Mouse (Mus musculus) limb, embryonic 13.5 days (tissue): ENCODE results near the gene Olfr373. TPM values are rescaled to one million over a fixed set of nuclear protein-coding genes. Genes with fewer than 3 reads are reported as not detected.

Source experiments
- ATAC-seq: fragments of 200-750 bp; cut with Nextera tagmentation; 2 replicates; pipeline ENCODE4 v1.8.0; 2017; ENCODE audit warnings: low read depth, moderate number of reproducible peaks, moderate TSS enrichment; ENCODE audit not compliant: low FRiP score
- H3K27ac ChIP-seq: fragments of 300-500 bp; sonication (generic); 2 replicates; pipeline ENCODE4 v1.5.1; 2015; ENCODE audit warnings: inconsistent platforms, mild to moderate bottlenecking, moderate library complexity
- H3K27me3 ChIP-seq: fragments of 300-500 bp; sonication (generic); 2 replicates; pipeline ENCODE4 v1.6.1; 2015; ENCODE audit warnings: mild to moderate bottlenecking, inconsistent platforms
- H3K36me3 ChIP-seq: fragments of 300-500 bp; sonication (generic); 2 replicates; pipeline ENCODE4 v1.6.1; 2015; ENCODE audit warnings: inconsistent platforms, mild to moderate bottlenecking, moderate library complexity
- H3K4me1 ChIP-seq: fragments of 300-500 bp; sonication (generic); 2 replicates; pipeline ENCODE4 v1.6.1; 2015; ENCODE audit warnings: inconsistent platforms
- H3K4me2 ChIP-seq: fragments of 300-500 bp; sonication (generic); replicated peaks from 2 replicates; pipeline ENCODE4 v1.6.1; 2015; ENCODE audit warnings: inconsistent platforms, mild to moderate bottlenecking, moderate library complexity
- H3K4me3 ChIP-seq: fragments of 300-500 bp; sonication (generic); 2 replicates; pipeline ENCODE4 v1.5.1; 2015; ENCODE audit warnings: moderate library complexity, mild to moderate bottlenecking, inconsistent platforms
- H3K9ac ChIP-seq: fragments of 300-500 bp; sonication (generic); 2 replicates; pipeline ENCODE4 v1.6.1; 2015; ENCODE audit warnings: mild to moderate bottlenecking, inconsistent platforms
- H3K9me3 ChIP-seq: fragments of 300-500 bp; sonication (generic); 2 replicates; pipeline ENCODE4 v1.6.1; 2016; ENCODE audit warnings: inconsistent platforms
- WGBS: fragments of 180-500 bp; shearing (Covaris S2); methylation state at CpG from one replicate; pipeline ENCODE4 v1.1.7; 2015; 5-methylcytosine and 5-hydroxymethylcytosine counted together
- polyA plus RNA-seq: library from polyadenylated mRNA; unstranded; fragments of >200 nt; fragmentation: Nextera tagmentation; extraction: Ambion mirVana; gene quantifications from 2 replicates; pipeline ENCODE4 v1.2.1, GENCODE M21; 2015

Olfr373 gene
- polyA plus RNA-seq, 1 experiment from 2014 or later: not detected

DNA sequence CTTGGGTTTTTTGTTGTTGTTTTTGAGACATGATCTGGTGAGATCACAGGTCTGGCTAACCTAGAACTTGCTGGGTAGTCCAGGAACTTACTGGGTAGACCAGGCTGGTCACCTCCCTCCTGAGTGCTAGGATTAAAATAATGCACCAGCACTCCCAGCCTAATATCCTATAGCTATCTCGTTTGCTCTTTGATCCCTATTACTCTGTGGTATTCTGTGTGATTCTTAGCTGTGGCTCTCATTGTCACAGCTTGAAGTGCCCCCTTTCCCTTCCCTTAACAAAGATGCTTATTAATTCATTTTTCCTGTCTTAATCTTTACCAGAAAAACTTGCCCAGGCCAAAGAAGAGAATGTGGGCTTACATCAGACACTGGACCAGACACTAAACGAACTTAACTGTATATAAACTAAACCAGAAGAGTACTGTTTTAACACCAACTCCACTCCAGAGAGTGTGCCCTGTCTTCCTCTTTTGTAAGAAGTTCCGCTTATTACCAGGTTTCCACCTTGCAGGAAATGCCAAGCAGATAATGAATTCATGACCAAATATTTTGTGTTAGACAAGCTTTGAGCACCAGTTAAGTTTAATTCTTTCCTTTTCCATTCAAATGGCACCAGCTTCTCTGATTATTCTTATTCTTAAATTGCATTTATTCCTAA, 68.6 kb downstream of the Olfr373 start:
- H3K4me3 ChIP-seq: no peak overlapping the region
- 86% methylated on average over 3 of the region's 3 CpGs for WGBS
- H3K9ac ChIP-seq: no peak overlapping the region
- no peak for ATAC-seq
- no peaks in the 10 kb centered on the region for H3K9me3 ChIP-seq
- H3K36me3 ChIP-seq: peaks cover 74% of the 10 kb centered on the region
- H3K27me3 ChIP-seq: no peaks in the 10 kb centered on the region
- H3K27ac ChIP-seq: no peak overlapping the region
- H3K4me1 ChIP-seq: no peaks in the 10 kb centered on the region
- no peak overlapping the region for H3K4me2 ChIP-seq

Other genes starting within 250 kb of the Olfr373 start
- gene Zfp709, start 201.2 kb upstream of the Olfr373 start, polyA plus RNA-seq: 7.1 and 7.9 TPM in 2 replicates
- 9.1 and 9.8 TPM in 2 replicates for gene Zfp882, start 174.6 kb upstream of the Olfr373 start, polyA plus RNA-seq
- 26.8 and 29.5 TPM in 2 replicates for gene Zfp617, start 174.5 kb upstream of the Olfr373 start, polyA plus RNA-seq
- 16.3 and 16.4 TPM in 2 replicates for gene Zfp961, start 132.1 kb upstream of the Olfr373 start, polyA plus RNA-seq
- gene Cyp4f18, start 73.6 kb upstream of the Olfr373 start, polyA plus RNA-seq: 0.90 and 0.91 TPM in 2 replicates
- gene Olfr372, start 42.0 kb upstream of the Olfr373 start, polyA plus RNA-seq: not detected in 2 replicates
- gene Olfr374, start 23.9 kb downstream of the Olfr373 start, polyA plus RNA-seq: 0.09 TPM in 1 of 2 replicates, not detected in the other
- 638 and 655 TPM in 2 replicates for gene Tpm4, start 51.8 kb downstream of the Olfr373 start, polyA plus RNA-seq
- gene Rab8a, start 78.0 kb downstream of the Olfr373 start, polyA plus RNA-seq: 121 and 125 TPM in 2 replicates
- gene Hsh2d, start 106.5 kb downstream of the Olfr373 start, polyA plus RNA-seq: not detected in 2 replicates
- gene Cib3, start 129.7 kb downstream of the Olfr373 start, polyA plus RNA-seq: not detected in 2 replicates
- not detected in 2 replicates for gene Gm11034, start 130.5 kb downstream of the Olfr373 start, polyA plus RNA-seq
- 70.5 and 70.6 TPM in 2 replicates for gene Fam32a, start 136.6 kb downstream of the Olfr373 start, polyA plus RNA-seq
- 127 and 132 TPM in 2 replicates for gene Ap1m1, start 156.8 kb downstream of the Olfr373 start, polyA plus RNA-seq
- 31.7 TPM in 2 replicates for gene Gm10282, start 222.1 kb downstream of the Olfr373 start, polyA plus RNA-seq
- gene Klf2, start 235.9 kb downstream of the Olfr373 start, polyA plus RNA-seq: 7.9 and 8.9 TPM in 2 replicates